Mouse (Mus musculus): ENCODE results near the gene Dusp22. TPM values are rescaled to one million over a fixed set of nuclear protein-coding genes. Genes with fewer than 3 reads are reported as not detected.

The Dusp22 gene
- 25.0 and 25.6 TPM in 2 replicates for polyA plus RNA-seq (2012; rRNA removed)

- H3K27me3 ChIP-seq (ENCODE audit: control insufficient read depth, insufficient read depth, low read length): no peaks in the 10 kb centered on the region
- H3K36me3 ChIP-seq (ENCODE audit: control insufficient read depth, insufficient read depth, low read length): no peaks in the 10 kb centered on the region
- TF ChIP-seq CTCF (IDR thresholded peaks at IDR 0.05; ENCODE audit: control insufficient read depth, insufficient read depth, insufficient replicate concordance, low read depth, low read length) (no peak), POLR2A (IDR thresholded peaks at IDR 0.05; ENCODE audit: control insufficient read depth, low read depth, low read length) (peak; percentile 36; the same call in 1 of the 2 replicates)
- peaks cover 5% of the 10 kb centered on the region for H3K4me1 ChIP-seq (ENCODE audit: control insufficient read depth, insufficient read depth, low read length)
- peak within 1 kb of the TSS; percentile 82 for H3K27ac ChIP-seq (ENCODE audit: control insufficient read depth, insufficient read depth, low read depth, low read length)
- peak within 1 kb of the TSS; percentile 92 for H3K4me3 ChIP-seq (ENCODE audit: control insufficient read depth, low read depth, low read length)
Observed at GRCm38 (mm10) chr13:30659613-30660505, at the start of gene Dusp22. Dusp22 (plus strand) TSS chr13:30659999.

GRCm38 (mm10) chr13:30612079-30612794, 47.6 kb upstream of the Dusp22 start:
- no peaks in the 10 kb centered on the region for H3K4me1 ChIP-seq (ENCODE audit: control insufficient read depth, insufficient read depth, low read length)
- no peak overlapping the region for H3K27ac ChIP-seq (ENCODE audit: control insufficient read depth, insufficient read depth, low read depth, low read length)
- TF ChIP-seq POLR2A (IDR thresholded peaks at IDR 0.05; ENCODE audit: control insufficient read depth, low read depth, low read length): no peak
- no peak for TF ChIP-seq CTCF (IDR thresholded peaks at IDR 0.05; ENCODE audit: control insufficient read depth, insufficient read depth, insufficient replicate concordance, low read depth, low read length)
- no peak overlapping the region for H3K4me3 ChIP-seq (ENCODE audit: control insufficient read depth, low read depth, low read length)
- no peaks in the 10 kb centered on the region for H3K27me3 ChIP-seq (ENCODE audit: control insufficient read depth, insufficient read depth, low read length)
- no peaks in the 10 kb centered on the region for H3K36me3 ChIP-seq (ENCODE audit: control insufficient read depth, insufficient read depth, low read length)

DNA sequence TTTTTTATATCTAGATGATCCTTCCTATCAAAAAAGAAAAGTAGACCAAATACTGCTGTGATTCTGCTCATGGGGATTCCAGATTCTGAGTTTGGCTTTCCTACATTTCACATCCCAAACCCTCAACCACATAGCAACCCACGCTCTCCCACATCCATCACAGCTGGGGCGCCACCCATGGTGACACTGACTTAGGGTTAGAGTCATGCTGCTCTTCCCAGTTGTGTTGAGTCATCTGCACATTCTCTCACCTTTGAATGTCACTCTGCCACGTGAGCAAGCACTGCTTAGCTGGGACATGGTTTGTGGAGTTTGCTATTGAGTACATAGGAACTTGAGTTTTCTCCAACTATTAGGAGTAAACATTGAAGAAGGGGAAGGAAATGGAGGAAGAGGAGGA, 40.1 kb upstream of the Dusp22 start:
- Histone ChIP-seq H3K4me3 (ENCODE audit: control insufficient read depth, low read depth, low read length) (no peak overlapping the region), H3K27ac (ENCODE audit: control insufficient read depth, insufficient read depth, low read depth, low read length) (no peak overlapping the region), H3K36me3 (ENCODE audit: control insufficient read depth, insufficient read depth, low read length) (no peaks in the 10 kb centered on the region), H3K27me3 (ENCODE audit: control insufficient read depth, insufficient read depth, low read length) (no peaks in the 10 kb centered on the region), H3K4me1 (ENCODE audit: control insufficient read depth, insufficient read depth, low read length) (no peaks in the 10 kb centered on the region)
- TF ChIP-seq CTCF (IDR thresholded peaks at IDR 0.05; ENCODE audit: control insufficient read depth, insufficient read depth, insufficient replicate concordance, low read depth, low read length) (no peak), POLR2A (IDR thresholded peaks at IDR 0.05; ENCODE audit: control insufficient read depth, low read depth, low read length) (no peak)

GRCm38 (mm10) chr13:30628195-30629048, 31.4 kb upstream of the Dusp22 start:
- no peaks in the 10 kb centered on the region for H3K4me1 ChIP-seq (ENCODE audit: control insufficient read depth, insufficient read depth, low read length)
- H3K27me3 ChIP-seq (ENCODE audit: control insufficient read depth, insufficient read depth, low read length): no peaks in the 10 kb centered on the region
- no peak overlapping the region for H3K4me3 ChIP-seq (ENCODE audit: control insufficient read depth, low read depth, low read length)
- no peak overlapping the region for H3K27ac ChIP-seq (ENCODE audit: control insufficient read depth, insufficient read depth, low read depth, low read length)
- no peaks in the 10 kb centered on the region for H3K36me3 ChIP-seq (ENCODE audit: control insufficient read depth, insufficient read depth, low read length)
- no peak for TF ChIP-seq CTCF (IDR thresholded peaks at IDR 0.05; ENCODE audit: control insufficient read depth, insufficient read depth, insufficient replicate concordance, low read depth, low read length)
- no peak for TF ChIP-seq POLR2A (IDR thresholded peaks at IDR 0.05; ENCODE audit: control insufficient read depth, low read depth, low read length)

DNA sequence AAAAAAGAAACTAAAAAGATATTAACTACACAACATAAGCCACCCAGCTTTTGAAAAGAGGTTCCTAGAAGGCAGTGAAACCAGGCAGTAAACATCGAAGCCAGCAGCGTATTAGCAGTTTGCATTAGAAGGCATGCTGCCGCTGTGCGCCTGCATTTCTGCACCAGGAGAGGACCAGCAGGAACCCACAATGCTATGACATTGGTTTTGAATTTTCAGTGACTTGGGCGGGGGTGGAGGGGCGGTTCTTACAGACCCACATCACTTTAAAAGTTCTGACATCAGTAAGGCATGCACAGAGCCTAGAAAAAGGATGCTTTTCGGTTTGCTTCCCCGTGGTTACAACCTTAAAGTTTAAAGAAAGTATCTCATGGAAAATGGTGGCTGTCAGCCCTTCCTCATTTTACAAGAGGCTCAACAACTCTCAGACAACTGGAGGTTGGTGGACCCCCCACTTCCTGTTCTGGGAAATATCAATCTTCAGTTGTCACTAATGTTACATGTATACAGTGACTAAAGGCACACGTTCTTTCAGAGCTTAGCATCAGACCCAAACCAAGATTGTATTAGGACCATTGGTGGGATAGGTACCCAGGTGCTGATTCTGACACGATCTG, 29.9 kb upstream of the Dusp22 start:
- Histone ChIP-seq H3K27ac (ENCODE audit: control insufficient read depth, insufficient read depth, low read depth, low read length) (no peak overlapping the region), H3K4me3 (ENCODE audit: control insufficient read depth, low read depth, low read length) (no peak overlapping the region), H3K4me1 (ENCODE audit: control insufficient read depth, insufficient read depth, low read length) (no peaks in the 10 kb centered on the region), H3K36me3 (ENCODE audit: control insufficient read depth, insufficient read depth, low read length) (no peaks in the 10 kb centered on the region), H3K27me3 (ENCODE audit: control insufficient read depth, insufficient read depth, low read length) (no peaks in the 10 kb centered on the region)
- TF ChIP-seq CTCF (IDR thresholded peaks at IDR 0.05; ENCODE audit: control insufficient read depth, insufficient read depth, insufficient replicate concordance, low read depth, low read length) (no peak), POLR2A (IDR thresholded peaks at IDR 0.05; ENCODE audit: control insufficient read depth, low read depth, low read length) (no peak)

DNA sequence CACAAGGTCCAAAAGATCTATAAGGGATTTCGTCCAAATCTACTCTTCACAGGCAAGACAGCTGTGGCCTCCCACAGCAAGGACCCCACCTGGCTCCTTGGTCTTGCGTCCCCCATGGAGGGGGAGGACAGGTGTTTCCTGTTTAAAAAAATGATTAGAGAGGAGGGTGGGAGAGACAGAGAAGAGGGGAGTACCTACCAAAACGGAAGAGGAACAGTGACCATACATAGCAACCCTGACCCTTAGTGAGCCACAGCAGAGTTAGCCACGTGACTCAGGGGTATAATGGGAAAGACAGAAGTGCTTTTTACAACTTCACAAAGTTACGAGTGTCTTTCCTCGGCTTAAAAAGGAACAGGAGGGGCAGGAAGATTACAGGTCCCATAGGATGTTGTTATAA, 26.8 kb upstream of the Dusp22 start:
- Histone ChIP-seq H3K27me3 (ENCODE audit: control insufficient read depth, insufficient read depth, low read length) (no peaks in the 10 kb centered on the region), H3K36me3 (ENCODE audit: control insufficient read depth, insufficient read depth, low read length) (no peaks in the 10 kb centered on the region), H3K27ac (ENCODE audit: control insufficient read depth, insufficient read depth, low read depth, low read length) (no peak overlapping the region), H3K4me1 (ENCODE audit: control insufficient read depth, insufficient read depth, low read length) (no peaks in the 10 kb centered on the region), H3K4me3 (ENCODE audit: control insufficient read depth, low read depth, low read length) (no peak overlapping the region)
- no peak for TF ChIP-seq POLR2A (IDR thresholded peaks at IDR 0.05; ENCODE audit: control insufficient read depth, low read depth, low read length)
- no peak for TF ChIP-seq CTCF (IDR thresholded peaks at IDR 0.05; ENCODE audit: control insufficient read depth, insufficient read depth, insufficient replicate concordance, low read depth, low read length)

All from testis, adult 2 months (tissue).